Comparison of ENCODE assay signal across 8 mouse cellular contexts in genomic region chr12:29702626-29703025, GRCm38 (mm10).
A peak's percentile ranks its signal among the peaks of the same experiment; 100 is the strongest.
DNase-seq lines count a peak whose midpoint lies in the region; ATAC-seq and TF ChIP-seq lines count a peak whose summit lies in the region.

No protein-coding gene starts in this region.

- H3K4me3 ChIP-seq in cortical plate, adult 2 months (ENCODE audit: insufficient read depth, low read length): no peak overlapping the region
- no peak overlapping the region for H3K4me3 ChIP-seq in heart, embryonic 12.5 days
- no peak overlapping the region for H3K4me3 ChIP-seq in olfactory bulb, adult 2 months (ENCODE audit: insufficient read depth, low read depth, low read length)

- 36% methylated on average over 4 of the region's 4 CpGs for WGBS in heart, embryonic 12.5 days
- WGBS in olfactory bulb, adult 2 months: 39% methylated on average over 4 of the region's 4 CpGs

- peaks cover 34% of the 10 kb centered on the region for H3K4me1 ChIP-seq in cortical plate, adult 2 months (ENCODE audit: control insufficient read depth, insufficient read depth, low read length)
- peaks cover 29% of the 10 kb centered on the region for H3K4me1 ChIP-seq in heart, embryonic 12.5 days (replicated peaks)
- H3K4me1 ChIP-seq in olfactory bulb, adult 2 months (ENCODE audit: control insufficient read depth, insufficient read depth, low read length): peaks cover 40% of the 10 kb centered on the region

- intact Hi-C loops in left cerebral cortex, postnatal 14 days (cut with DNase I): no loop called here

- DNase-seq in kidney, adult 9 months: peak; percentile 3
- no peak for DNase-seq in kidney, adult 11 months
- DNase-seq in left cerebral cortex, postnatal 14 days (ENCODE audit: low spot score in 2 of 2): peak; percentile 60 to 65
- DNase-seq in thymus, adult 18-20 months: no peak
- DNase-seq in urinary bladder, postnatal 10 days (ENCODE audit: low spot score): no peak

- TF ChIP-seq CTCF in cortical plate, adult 2 months (IDR thresholded peaks at IDR 0.05; ENCODE audit: extremely low read depth, insufficient read depth, low read length): no peak
- TF ChIP-seq CTCF in olfactory bulb, adult 2 months (IDR thresholded peaks at IDR 0.05; ENCODE audit: insufficient read depth, low read depth, low read length): no peak

- H3K36me3 ChIP-seq in heart, embryonic 12.5 days: no peaks in the 10 kb centered on the region

- H3K27ac ChIP-seq in cortical plate, adult 2 months (ENCODE audit: insufficient read depth, low read length): peak overlapping the region; percentile 17; the same call in 1 of the 2 replicates
- H3K27ac ChIP-seq in heart, embryonic 12.5 days (ENCODE audit: poor library complexity, severe bottlenecking): no peak overlapping the region
- peak overlapping the region; percentile 49; the same call in 1 of the 2 replicates for H3K27ac ChIP-seq in olfactory bulb, adult 2 months (ENCODE audit: insufficient read depth, low read depth, low read length)

- H3K9ac ChIP-seq in heart, embryonic 12.5 days: no peak overlapping the region

- no peaks in the 10 kb centered on the region for H3K9me3 ChIP-seq in heart, embryonic 12.5 days (replicated peaks)

- no peak overlapping the region for H3K4me2 ChIP-seq in heart, embryonic 12.5 days

- TF ChIP-seq POLR2A in cortical plate, adult 2 months (IDR thresholded peaks at IDR 0.05; ENCODE audit: extremely low read depth, insufficient read depth, low read length): no peak
- no peak for TF ChIP-seq POLR2A in olfactory bulb, adult 2 months (IDR thresholded peaks at IDR 0.05; ENCODE audit: insufficient read depth, low read depth, low read length)

- H3K27me3 ChIP-seq in heart, embryonic 12.5 days (replicated peaks): no peaks in the 10 kb centered on the region

- 0 out of 2 replicates have a peak, but pooled peaks have one; percentile 31 for ATAC-seq in heart, embryonic 12.5 days (ENCODE audit: insufficient number of reproducible peaks, low FRiP score)

Comparison
In these comparisons a context has a peak if more than half of its experiments do, and no peak if none do; other contexts are left out.
1. DNase-seq: peak in kidney, adult 9 months (single experiment) and left cerebral cortex, postnatal 14 days (2 of 2); none in kidney, adult 11 months (single experiment), thymus, adult 18-20 months (0 of 2) and urinary bladder, postnatal 10 days (single experiment).